11 mouse cellular contexts compared by ENCODE assay signal in genomic region chr19:27768444-27768843, GRCm38 (mm10).
A peak's percentile ranks its signal among the peaks of the same experiment; 100 is the strongest.
DNase-seq lines count a peak whose midpoint lies in the region; ATAC-seq and TF ChIP-seq lines count a peak whose summit lies in the region.
"Had no signal": no experiment of that assay in that cellular context is flagged by ENCODE, and none has a peak within 500 bp of the region (broad histone marks: within the 10 kb centered on the region; RNA-seq: fewer than 3 reads in every experiment).

No protein-coding gene starts in this region.

- no peaks in the 10 kb centered on the region for H3K27me3 ChIP-seq in forebrain, embryonic 15.5 days
- no peaks in the 10 kb centered on the region for H3K27me3 ChIP-seq in midbrain, postnatal 0 days (ENCODE audit: insufficient read depth, low read length)
- no peaks in the 10 kb centered on the region for H3K27me3 ChIP-seq in heart, embryonic 10.5 days (ENCODE audit: insufficient read depth, poor library complexity, severe bottlenecking)
- H3K27me3 ChIP-seq: Patski had no signal

- H3K4me3 ChIP-seq in layer of hippocampus, adult 2 months, result no peak overlapping the region
- H3K4me3 ChIP-seq in forebrain, embryonic 15.5 days, result no peak overlapping the region
- H3K4me3 ChIP-seq in midbrain, postnatal 0 days (ENCODE audit: low read depth, low read length), result no peak overlapping the region
- H3K4me3 ChIP-seq in heart, embryonic 10.5 days, result no peak overlapping the region

- peaks cover 4% of the 10 kb centered on the region; the same call in 1 of the 2 replicates for H3K4me1 ChIP-seq in forebrain, embryonic 15.5 days
- no peaks in the 10 kb centered on the region; the same call in 1 of the 2 replicates for H3K4me1 ChIP-seq in midbrain, postnatal 0 days (ENCODE audit: insufficient read depth, low read length)
- H3K4me1 ChIP-seq in heart, embryonic 10.5 days, result no peaks in the 10 kb centered on the region

- H3K9me3 ChIP-seq in forebrain, embryonic 15.5 days, result no peaks in the 10 kb centered on the region
- H3K9me3 ChIP-seq in midbrain, postnatal 0 days (ENCODE audit: low read length), result no peaks in the 10 kb centered on the region
- H3K9me3 ChIP-seq in heart, embryonic 10.5 days, result no peaks in the 10 kb centered on the region

- H3K4me2 ChIP-seq in forebrain, embryonic 15.5 days (replicated peaks), result no peak overlapping the region
- no peak overlapping the region for H3K4me2 ChIP-seq in midbrain, postnatal 0 days (ENCODE audit: low read depth, low read length, poor library complexity, severe bottlenecking)

- no peak for TF ChIP-seq POLR2A in brain, embryonic 14.5 days (IDR thresholded peaks at IDR 0.05; ENCODE audit: borderline replicate concordance, extremely low read depth, insufficient read depth, insufficient read length, poor library complexity, severe bottlenecking)

- no peak for DNase-seq in layer of hippocampus, adult 2 months (ENCODE audit: low spot score in 2 of 2)
- DNase-seq in layer of hippocampus, adult 8-10 months (ENCODE audit: low spot score in 2 of 2), result no peak
- peak; percentile 66 for DNase-seq in brain, embryonic 14.5 days (ENCODE audit: low read depth)
- peak; percentile 65 for DNase-seq in midbrain, postnatal 0 days (ENCODE audit: low spot score)
- no peak for DNase-seq in T-cell, adult 2 months (ENCODE audit: low spot score)
- DNase-seq in heart, embryonic 10.5 days (ENCODE audit: low spot score), result no peak
- DNase-seq: adrenal gland, postnatal 10 days; kidney, postnatal 25 days had no signal

- peaks cover 6% of the 10 kb centered on the region; the same call in 1 of the 2 replicates for H3K36me3 ChIP-seq in forebrain, embryonic 15.5 days
- H3K36me3 ChIP-seq in midbrain, postnatal 0 days (ENCODE audit: insufficient read depth, low read length), result peaks cover 2% of the 10 kb centered on the region; the same call in 1 of the 2 replicates
- H3K36me3 ChIP-seq in heart, embryonic 10.5 days, result peaks cover 9% of the 10 kb centered on the region; the same call in 1 of the 2 replicates

- 74% methylated on average over 17 of the region's 17 CpGs for WGBS in forebrain, embryonic 15.5 days
- WGBS in midbrain, postnatal 0 days, result 56% methylated on average over 17 of the region's 17 CpGs
- WGBS in heart, embryonic 10.5 days, result 89% methylated on average over 17 of the region's 17 CpGs

- ATAC-seq in forebrain, embryonic 15.5 days (replicated peaks), result 0 out of 2 replicates have a peak, but pooled peaks have one; percentile 48
- ATAC-seq in midbrain, postnatal 0 days (ENCODE audit: low FRiP score), result no peak
- ATAC-seq: intestine, postnatal 0 days; Patski had no signal

- no peak overlapping the region for H3K9ac ChIP-seq in forebrain, embryonic 15.5 days (replicated peaks)
- no peak overlapping the region for H3K9ac ChIP-seq in midbrain, postnatal 0 days (replicated peaks; ENCODE audit: low read length, poor library complexity, severe bottlenecking)

- no peak for TF ChIP-seq CTCF in layer of hippocampus, adult 2 months (conservative IDR thresholded peaks at IDR 0.05)
- no peak for TF ChIP-seq CTCF in brain, embryonic 14.5 days (IDR thresholded peaks at IDR 0.05; ENCODE audit: borderline replicate concordance, extremely low read depth, insufficient read depth, insufficient read length)
- no peak for TF ChIP-seq CTCF in midbrain, postnatal 0 days (IDR thresholded peaks at IDR 0.05)

- H3K27ac ChIP-seq in layer of hippocampus, adult 2 months, result peak overlapping the region; percentile 46
- peak overlapping the region; percentile 27 for H3K27ac ChIP-seq in forebrain, embryonic 15.5 days (replicated peaks)
- 0 out of 2 replicates have a peak overlapping the region, but pooled peaks have one; percentile 3 for H3K27ac ChIP-seq in midbrain, postnatal 0 days (ENCODE audit: low read depth, low read length)
- H3K27ac ChIP-seq in heart, embryonic 10.5 days, result no peak overlapping the region

Comparison
In these comparisons a context has a peak if more than half of its experiments do, and no peak if none do; other contexts are left out.
1. DNase-seq: peak in brain, embryonic 14.5 days (single experiment) and midbrain, postnatal 0 days (single experiment); none in layer of hippocampus, adult 2 months (0 of 2), layer of hippocampus, adult 8-10 months (0 of 2), T-cell, adult 2 months (single experiment) and heart, embryonic 10.5 days (single experiment).